Mouse (Mus musculus) lung, postnatal 25 days (tissue): ENCODE data around the gene Uqcrfs1.

ENCODE experiments used
- DNase-seq: peaks from one replicate; pipeline ENCODE4 v3.0.0; 2022; ENCODE audit warnings: low spot score

The Uqcrfs1 gene

DNA sequence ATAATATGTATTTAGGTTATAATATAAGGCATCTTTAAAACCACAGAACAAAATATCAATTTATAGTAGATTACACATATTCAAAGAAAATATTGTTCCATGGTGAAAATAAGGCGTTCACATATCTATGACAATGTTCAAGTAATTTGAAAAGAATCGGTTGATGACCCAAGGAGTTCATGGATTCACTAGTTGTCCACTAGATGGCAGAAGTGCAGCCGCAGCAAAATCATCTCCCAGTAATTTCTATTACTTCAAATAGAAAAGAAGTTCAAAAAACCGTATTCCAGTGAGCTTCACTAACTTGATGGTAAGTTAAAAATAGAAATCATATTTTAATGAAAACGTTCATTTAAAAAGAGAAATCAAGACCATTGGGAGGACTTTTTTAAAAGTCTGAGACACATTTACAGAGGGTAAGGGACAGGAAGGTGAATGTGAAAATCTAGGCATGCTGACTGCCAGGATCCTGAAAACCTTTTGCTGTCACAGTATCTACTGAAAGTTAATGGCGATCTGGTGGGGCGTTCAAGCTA lies 43.2 kb downstream of the Uqcrfs1 start:
- DNase-seq = peak; percentile 18
